Mouse (Mus musculus): ENCODE measurements around the gene Cnga4. TPM values are rescaled to one million over a fixed set of nuclear protein-coding genes. Genes with fewer than 3 reads are reported as not detected.
A peak's percentile ranks its signal among the peaks of the same experiment; 100 is the strongest.
"Not testable (repeated sequence)": the region's sequence is repeated elsewhere in the genome, so short reads cannot be mapped to it uniquely, and the experiment has no call there.

The Cnga4 gene
- polyA plus RNA-seq, 1 experiment from 2014 or later = not detected

- H3K9me3 ChIP-seq (ENCODE audit: control insufficient read depth, low read length) = no peaks in the 10 kb centered on the region
- peak overlapping the region; percentile 83 for H3K4me2 ChIP-seq
- H3K4me3 ChIP-seq (ENCODE audit: low read depth, low read length) = peak overlapping the region; percentile 41
- H3K36me3 ChIP-seq (ENCODE audit: control insufficient read depth, insufficient read depth, low read length) = no peaks in the 10 kb centered on the region
- no peaks in the 10 kb centered on the region for H3K4me1 ChIP-seq (ENCODE audit: control insufficient read depth, insufficient read depth, low read length)
- ATAC-seq (ENCODE audit: low FRiP score) = peak; percentile 68
- WGBS = under 1% methylated on average over 11 of the region's 11 CpGs
- peak overlapping the region; percentile 37 for H3K9ac ChIP-seq (ENCODE audit: low read length)
- peaks cover 15% of the 10 kb centered on the region for H3K27me3 ChIP-seq (ENCODE audit: control insufficient read depth, insufficient read depth, low read length)
- DNase-seq (ENCODE audit: low spot score, missing footprints) = peak; percentile 89
- no peak overlapping the region for H3K27ac ChIP-seq (ENCODE audit: low read depth, low read length)
Observed at GRCm38 (mm10) chr7:105426051-105426450, 21.7 kb downstream of the Cnga4 start.

DNA sequence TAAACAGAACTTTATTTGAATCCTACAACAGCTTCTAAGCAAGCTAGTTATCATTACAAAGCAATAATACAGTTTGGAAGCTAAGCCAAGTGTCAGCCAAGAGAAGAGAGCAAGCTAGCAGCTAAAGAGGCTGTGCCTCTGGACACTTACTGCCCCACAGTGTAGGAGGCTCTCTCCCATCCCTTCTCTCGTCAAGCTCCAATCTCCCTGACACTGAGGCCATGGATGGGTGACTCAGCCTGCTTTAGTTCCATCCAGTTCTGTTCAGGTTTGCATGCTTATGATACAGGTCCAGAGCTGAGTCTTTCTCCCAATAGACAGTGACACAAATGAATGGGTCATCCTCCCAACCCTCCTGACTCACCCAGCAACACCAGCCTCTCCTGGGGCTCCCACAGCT is 27.7 kb downstream of the Cnga4 start:
- no peaks in the 10 kb centered on the region for H3K27me3 ChIP-seq (ENCODE audit: control insufficient read depth, insufficient read depth, low read length)
- H3K9ac ChIP-seq (ENCODE audit: low read length) = no peak overlapping the region
- no peak overlapping the region for H3K4me2 ChIP-seq
- H3K4me1 ChIP-seq (ENCODE audit: control insufficient read depth, insufficient read depth, low read length) = no peaks in the 10 kb centered on the region
- WGBS = 65% methylated on average over 1 of the region's 1 CpGs
- H3K36me3 ChIP-seq (ENCODE audit: control insufficient read depth, insufficient read depth, low read length) = no peaks in the 10 kb centered on the region
- no peak for ATAC-seq (ENCODE audit: low FRiP score)
- H3K4me3 ChIP-seq (ENCODE audit: low read depth, low read length) = no peak overlapping the region
- H3K9me3 ChIP-seq (ENCODE audit: control insufficient read depth, low read length) = no peaks in the 10 kb centered on the region
- no peak for DNase-seq (ENCODE audit: low spot score, missing footprints)
- H3K27ac ChIP-seq (ENCODE audit: low read depth, low read length) = no peak overlapping the region

- no peak overlapping the region for H3K4me3 ChIP-seq (ENCODE audit: low read depth, low read length)
- H3K27ac ChIP-seq (ENCODE audit: low read depth, low read length) = no peak overlapping the region
- H3K9me3 ChIP-seq (ENCODE audit: control insufficient read depth, low read length) = no peaks in the 10 kb centered on the region
- H3K27me3 ChIP-seq (ENCODE audit: control insufficient read depth, insufficient read depth, low read length) = no peaks in the 10 kb centered on the region
- ATAC-seq (ENCODE audit: low FRiP score) (no peak), DNase-seq (ENCODE audit: low spot score, missing footprints) (no peak)
- H3K9ac ChIP-seq (ENCODE audit: low read length) = no peak overlapping the region
- H3K4me1 ChIP-seq (ENCODE audit: control insufficient read depth, insufficient read depth, low read length) = no peaks in the 10 kb centered on the region
- WGBS = 83% methylated on average over 17 of the region's 17 CpGs
- no peak overlapping the region for H3K4me2 ChIP-seq
- H3K36me3 ChIP-seq (ENCODE audit: control insufficient read depth, insufficient read depth, low read length) = no peaks in the 10 kb centered on the region
Observed at GRCm38 (mm10) chr7:105433859-105434258, 29.5 kb downstream of the Cnga4 start.

- DNase-seq (ENCODE audit: low spot score, missing footprints) = no peak
- Histone ChIP-seq H3K4me1 (ENCODE audit: control insufficient read depth, insufficient read depth, low read length) (no peaks in the 10 kb centered on the region), H3K27me3 (ENCODE audit: control insufficient read depth, insufficient read depth, low read length) (no peaks in the 10 kb centered on the region), H3K4me3 (ENCODE audit: low read depth, low read length) (no peak overlapping the region), H3K27ac (ENCODE audit: low read depth, low read length) (no peak overlapping the region), H3K9me3 (ENCODE audit: control insufficient read depth, low read length) (no peaks in the 10 kb centered on the region), H3K4me2 (no peak overlapping the region), H3K36me3 (ENCODE audit: control insufficient read depth, insufficient read depth, low read length) (no peaks in the 10 kb centered on the region), H3K9ac (ENCODE audit: low read length) (no peak overlapping the region)
- ATAC-seq (ENCODE audit: low FRiP score) = no peak
- 86% methylated on average over 21 of the region's 22 CpGs for WGBS
Observed at GRCm38 (mm10) chr7:105434798-105435197, 30.4 kb downstream of the Cnga4 start.

- no peaks in the 10 kb centered on the region for H3K27me3 ChIP-seq (ENCODE audit: control insufficient read depth, insufficient read depth, low read length)
- H3K9ac ChIP-seq (ENCODE audit: low read length) = no peak overlapping the region
- no peak for ATAC-seq (ENCODE audit: low FRiP score)
- no peak overlapping the region for H3K27ac ChIP-seq (ENCODE audit: low read depth, low read length)
- no peak overlapping the region for H3K4me2 ChIP-seq
- no peak for DNase-seq (ENCODE audit: low spot score, missing footprints)
- H3K36me3 ChIP-seq (ENCODE audit: control insufficient read depth, insufficient read depth, low read length) = no peaks in the 10 kb centered on the region
- 79% methylated on average over 7 of the region's 7 CpGs for WGBS
- H3K4me3 ChIP-seq (ENCODE audit: low read depth, low read length) = no peak overlapping the region
- no peaks in the 10 kb centered on the region for H3K4me1 ChIP-seq (ENCODE audit: control insufficient read depth, insufficient read depth, low read length)
- no peaks in the 10 kb centered on the region for H3K9me3 ChIP-seq (ENCODE audit: control insufficient read depth, low read length)
Observed at GRCm38 (mm10) chr7:105437979-105438772, 33.8 kb downstream of the Cnga4 start.

- ATAC-seq (ENCODE audit: low FRiP score) (no peak), DNase-seq (ENCODE audit: low spot score, missing footprints) (no peak)
- Histone ChIP-seq H3K4me1 (ENCODE audit: control insufficient read depth, insufficient read depth, low read length) (no peaks in the 10 kb centered on the region), H3K4me3 (ENCODE audit: low read depth, low read length) (no peak overlapping the region), H3K9me3 (ENCODE audit: control insufficient read depth, low read length) (no peaks in the 10 kb centered on the region), H3K9ac (ENCODE audit: low read length) (no peak overlapping the region), H3K4me2 (no peak overlapping the region), H3K36me3 (ENCODE audit: control insufficient read depth, insufficient read depth, low read length) (no peaks in the 10 kb centered on the region), H3K27ac (ENCODE audit: low read depth, low read length) (no peak overlapping the region), H3K27me3 (ENCODE audit: control insufficient read depth, insufficient read depth, low read length) (no peaks in the 10 kb centered on the region)
- 70% methylated on average over 4 of the region's 4 CpGs for WGBS
Observed at GRCm38 (mm10) chr7:105441426-105441825, 37.1 kb downstream of the Cnga4 start.

- Histone ChIP-seq H3K36me3 (ENCODE audit: control insufficient read depth, insufficient read depth, low read length) (no peaks in the 10 kb centered on the region), H3K27me3 (ENCODE audit: control insufficient read depth, insufficient read depth, low read length) (no peaks in the 10 kb centered on the region), H3K9me3 (ENCODE audit: control insufficient read depth, low read length) (no peaks in the 10 kb centered on the region), H3K4me2 (no peak overlapping the region), H3K27ac (ENCODE audit: low read depth, low read length) (no peak overlapping the region), H3K4me3 (ENCODE audit: low read depth, low read length) (no peak overlapping the region), H3K4me1 (ENCODE audit: control insufficient read depth, insufficient read depth, low read length) (no peaks in the 10 kb centered on the region), H3K9ac (ENCODE audit: low read length) (no peak overlapping the region)
- 71% methylated on average over 3 of the region's 3 CpGs for WGBS
- DNase-seq (ENCODE audit: low spot score, missing footprints) = no peak
- no peak for ATAC-seq (ENCODE audit: low FRiP score)
Observed at GRCm38 (mm10) chr7:105445076-105445475, 40.7 kb downstream of the Cnga4 start.

DNA sequence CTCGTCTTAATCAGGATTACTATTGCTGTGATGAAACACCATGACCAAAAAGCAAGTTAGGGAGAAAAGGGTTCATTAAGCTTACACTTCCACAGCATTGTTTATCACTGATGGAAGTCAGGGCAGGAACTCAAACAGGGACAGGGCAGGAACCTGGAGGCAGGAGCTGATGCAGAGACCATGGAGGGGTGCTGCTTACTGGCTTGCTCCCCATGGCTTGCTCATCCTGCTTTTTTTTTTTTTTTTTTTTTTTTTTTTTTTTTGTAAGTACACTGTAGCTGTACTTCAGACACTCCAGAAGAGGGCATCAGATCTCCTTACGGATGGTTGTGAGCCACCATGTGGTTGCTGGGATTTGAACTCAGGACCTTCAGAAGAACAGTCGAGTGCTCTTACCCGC is 49.0 kb downstream of the Cnga4 start:
- not testable (repeated sequence) for H3K9me3 ChIP-seq (ENCODE audit: control insufficient read depth, low read length); H3K27ac ChIP-seq (ENCODE audit: low read depth, low read length); H3K27me3 ChIP-seq (ENCODE audit: control insufficient read depth, insufficient read depth, low read length); H3K36me3 ChIP-seq (ENCODE audit: control insufficient read depth, insufficient read depth, low read length); ATAC-seq (ENCODE audit: low FRiP score); DNase-seq (ENCODE audit: low spot score, missing footprints); H3K4me2 ChIP-seq; H3K4me1 ChIP-seq (ENCODE audit: control insufficient read depth, insufficient read depth, low read length); H3K4me3 ChIP-seq (ENCODE audit: low read depth, low read length); H3K9ac ChIP-seq (ENCODE audit: low read length)
- WGBS = 79% methylated on average over 4 of the region's 4 CpGs
